Mouse (Mus musculus) erythroblast, embryonic 14.5 days (primary cell): ENCODE data around the gene Arpc2.

Source experiments
- GATA1 ChIP-seq: IDR thresholded peaks from 2 replicates; pipeline ENCODE4 v1.6.1; 2012; ENCODE audit warnings: low read length, inconsistent platforms, mixed read lengths
- TAL1 ChIP-seq: IDR thresholded peaks from 3 replicates; pipeline ENCODE4 v1.6.1; 2012; ENCODE audit warnings: low read length, inconsistent platforms, mixed read lengths

- TF ChIP-seq GATA1 (no peak), TAL1 (no peak)
These were observed 66.3 kb downstream of the Arpc2 start for GRCm38 (mm10) chr1:74302229-74302628.
